Mouse (Mus musculus): ENCODE measurements around the gene Dbh. TPM values are rescaled to one million over a fixed set of nuclear protein-coding genes. Genes with fewer than 3 reads are reported as not detected.

Dbh gene
- polyA plus RNA-seq, 1 experiment: not detected

GRCm38 (mm10) chr2:27211966-27212893 is 47.2 kb downstream of the Dbh start:
- TF ChIP-seq CTCF (IDR thresholded peaks at IDR 0.05; ENCODE audit: low read depth, low read length) (no peak), POLR2A (IDR thresholded peaks at IDR 0.05; ENCODE audit: borderline replicate concordance, low read depth, low read length) (no peak)
- Histone ChIP-seq H3K4me1 (ENCODE audit: control insufficient read depth, insufficient read depth, low read length) (no peaks in the 10 kb centered on the region), H3K4me3 (ENCODE audit: insufficient read depth, low read length) (no peak overlapping the region), H3K27ac (ENCODE audit: insufficient read depth, low read depth, low read length) (no peak overlapping the region)

DNA sequence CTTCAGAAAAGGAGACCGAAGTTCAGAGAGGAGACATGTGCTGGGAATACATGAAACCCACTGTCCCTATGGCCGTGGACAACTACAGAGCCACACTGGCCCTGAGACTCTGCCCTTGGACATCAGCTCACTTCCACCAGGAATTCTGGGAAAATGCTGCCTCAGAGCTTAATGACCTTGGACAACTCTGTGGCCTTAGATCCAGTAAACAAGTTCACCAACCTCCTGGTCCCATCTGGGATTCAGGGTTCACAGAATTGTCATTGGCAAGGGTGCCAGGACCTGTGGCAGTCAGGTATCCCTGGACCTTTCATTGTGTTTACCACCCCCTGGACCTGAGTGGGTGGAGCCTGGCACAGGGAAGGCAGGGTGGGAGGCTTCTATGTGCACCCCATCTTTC is 50.5 kb downstream of the Dbh start:
- no peak for TF ChIP-seq POLR2A (IDR thresholded peaks at IDR 0.05; ENCODE audit: borderline replicate concordance, low read depth, low read length)
- TF ChIP-seq CTCF (IDR thresholded peaks at IDR 0.05; ENCODE audit: low read depth, low read length): no peak
- no peak overlapping the region for H3K27ac ChIP-seq (ENCODE audit: insufficient read depth, low read depth, low read length)
- no peaks in the 10 kb centered on the region for H3K4me1 ChIP-seq (ENCODE audit: control insufficient read depth, insufficient read depth, low read length)
- no peak overlapping the region for H3K4me3 ChIP-seq (ENCODE audit: insufficient read depth, low read length)

DNA sequence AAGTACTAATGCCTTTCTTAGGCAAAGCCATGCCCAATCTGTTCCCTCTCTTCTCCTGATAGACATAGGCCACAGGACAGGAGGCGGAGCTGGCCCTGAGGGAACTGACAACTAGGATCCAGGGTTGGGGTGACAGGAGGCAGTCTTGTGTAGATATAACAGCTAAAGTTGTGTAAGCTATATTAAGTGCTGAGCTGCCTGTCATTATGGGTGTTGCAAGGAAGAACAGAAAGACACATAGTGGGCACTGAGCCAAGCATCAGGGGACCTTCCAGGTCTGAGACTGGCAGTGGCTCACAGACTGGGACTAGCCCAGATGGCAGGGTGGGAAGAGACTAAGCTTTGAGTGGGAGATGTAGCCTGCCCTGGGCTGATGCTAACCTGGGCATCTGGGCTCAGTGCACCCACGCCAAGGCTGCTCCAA is 53.1 kb downstream of the Dbh start:
- Histone ChIP-seq H3K4me1 (ENCODE audit: control insufficient read depth, insufficient read depth, low read length) (no peaks in the 10 kb centered on the region), H3K4me3 (ENCODE audit: insufficient read depth, low read length) (no peak overlapping the region), H3K27ac (ENCODE audit: insufficient read depth, low read depth, low read length) (no peak overlapping the region)
- TF ChIP-seq POLR2A (IDR thresholded peaks at IDR 0.05; ENCODE audit: borderline replicate concordance, low read depth, low read length): no peak
- TF ChIP-seq CTCF (IDR thresholded peaks at IDR 0.05; ENCODE audit: low read depth, low read length): no peak

DNA sequence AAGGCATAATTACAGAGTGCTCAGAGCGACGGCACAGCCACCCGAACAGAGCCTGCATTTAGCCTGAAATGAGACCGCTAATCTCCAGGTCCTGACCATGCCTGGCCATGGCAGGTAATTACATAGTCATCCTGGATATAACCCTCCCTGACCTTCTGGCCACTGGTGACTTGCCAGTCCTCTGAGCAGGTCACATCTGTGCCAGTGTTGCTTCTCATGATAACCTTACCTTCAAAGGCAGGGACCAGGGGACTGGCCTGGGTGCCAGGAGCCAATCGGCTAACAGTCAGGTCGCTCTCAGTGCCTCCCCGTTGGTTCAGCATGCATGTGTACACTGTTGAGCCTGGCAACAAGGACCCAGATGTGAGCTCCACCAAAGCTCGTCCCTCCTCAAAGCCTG is 53.5 kb downstream of the Dbh start:
- TF ChIP-seq CTCF (IDR thresholded peaks at IDR 0.05; ENCODE audit: low read depth, low read length) (no peak), POLR2A (IDR thresholded peaks at IDR 0.05; ENCODE audit: borderline replicate concordance, low read depth, low read length) (no peak)
- Histone ChIP-seq H3K27ac (ENCODE audit: insufficient read depth, low read depth, low read length) (no peak overlapping the region), H3K4me3 (ENCODE audit: insufficient read depth, low read length) (no peak overlapping the region), H3K4me1 (ENCODE audit: control insufficient read depth, insufficient read depth, low read length) (no peaks in the 10 kb centered on the region)

- Histone ChIP-seq H3K4me3 (ENCODE audit: insufficient read depth, low read length) (no peak overlapping the region), H3K27ac (ENCODE audit: insufficient read depth, low read depth, low read length) (no peak overlapping the region), H3K4me1 (ENCODE audit: control insufficient read depth, insufficient read depth, low read length) (no peaks in the 10 kb centered on the region)
- TF ChIP-seq CTCF (IDR thresholded peaks at IDR 0.05; ENCODE audit: low read depth, low read length) (no peak), POLR2A (IDR thresholded peaks at IDR 0.05; ENCODE audit: borderline replicate concordance, low read depth, low read length) (no peak)
These were observed 58.0 kb downstream of the Dbh start for GRCm38 (mm10) chr2:27223012-27223421.

DNA sequence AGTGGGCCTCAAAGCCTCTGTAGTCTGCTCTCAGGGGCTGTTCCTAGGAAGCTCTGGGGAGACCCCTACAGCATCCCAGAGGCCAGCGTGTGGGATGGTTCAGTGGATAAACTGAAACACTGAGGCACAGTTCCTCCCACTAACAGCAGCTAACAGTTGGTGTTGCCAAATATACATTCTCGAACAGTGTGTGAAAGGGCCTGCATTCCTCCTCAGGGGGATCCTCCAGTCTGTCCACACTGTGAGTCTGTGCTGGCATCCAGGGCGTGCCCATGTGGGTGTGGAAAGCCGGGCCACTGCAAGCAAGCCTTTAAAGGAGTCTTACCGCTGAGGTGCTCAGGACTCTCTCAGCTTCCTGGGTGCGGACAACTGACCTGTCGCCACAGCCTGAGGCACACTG is 61.5 kb downstream of the Dbh start:
- H3K4me1 ChIP-seq (ENCODE audit: control insufficient read depth, insufficient read depth, low read length): peaks cover 2% of the 10 kb centered on the region
- H3K27ac ChIP-seq (ENCODE audit: insufficient read depth, low read depth, low read length): no peak overlapping the region
- no peak overlapping the region for H3K4me3 ChIP-seq (ENCODE audit: insufficient read depth, low read length)
- no peak for TF ChIP-seq CTCF (IDR thresholded peaks at IDR 0.05; ENCODE audit: low read depth, low read length)
- no peak for TF ChIP-seq POLR2A (IDR thresholded peaks at IDR 0.05; ENCODE audit: borderline replicate concordance, low read depth, low read length)

DNA sequence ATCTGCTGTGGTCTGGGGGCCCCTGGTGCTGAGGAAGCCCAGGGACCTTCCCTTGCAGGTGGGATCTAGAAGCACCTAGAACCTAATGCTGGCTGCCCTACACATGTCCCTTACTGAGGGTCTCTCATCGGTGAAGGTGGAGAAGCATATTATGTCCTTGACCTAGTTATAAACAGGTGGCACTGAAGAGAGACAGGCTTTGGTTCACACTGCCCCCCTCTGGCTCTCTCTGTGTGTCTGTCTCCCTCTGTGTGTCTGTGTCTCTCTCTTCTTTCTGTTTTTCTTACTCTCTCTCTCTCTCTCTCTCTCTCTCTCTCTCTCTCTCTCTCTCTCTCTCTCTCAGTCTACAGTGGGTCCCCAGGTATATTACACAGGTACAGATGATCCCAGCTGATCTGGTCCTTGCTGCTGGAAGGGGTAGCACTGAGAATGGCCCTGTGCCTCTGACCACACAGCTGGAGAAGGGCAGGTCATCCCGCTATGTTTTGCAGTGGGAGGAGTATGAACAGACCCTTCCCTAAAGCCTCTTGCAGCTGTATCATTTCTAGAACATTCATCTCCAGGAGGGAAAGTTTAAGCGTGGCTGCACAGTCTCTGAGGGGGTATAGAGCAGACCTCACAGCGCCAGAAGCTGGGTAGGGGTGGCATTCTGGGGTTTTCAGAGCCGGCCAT is 63.9 kb downstream of the Dbh start:
- Histone ChIP-seq H3K4me3 (ENCODE audit: insufficient read depth, low read length) (no peak overlapping the region), H3K27ac (ENCODE audit: insufficient read depth, low read depth, low read length) (no peak overlapping the region), H3K4me1 (ENCODE audit: control insufficient read depth, insufficient read depth, low read length) (peaks cover 17% of the 10 kb centered on the region)
- TF ChIP-seq CTCF (IDR thresholded peaks at IDR 0.05; ENCODE audit: low read depth, low read length) (no peak), POLR2A (IDR thresholded peaks at IDR 0.05; ENCODE audit: borderline replicate concordance, low read depth, low read length) (no peak)

- Histone ChIP-seq H3K4me1 (ENCODE audit: control insufficient read depth, insufficient read depth, low read length) (peaks cover 17% of the 10 kb centered on the region), H3K4me3 (ENCODE audit: insufficient read depth, low read length) (no peak overlapping the region), H3K27ac (ENCODE audit: insufficient read depth, low read depth, low read length) (no peak overlapping the region)
- TF ChIP-seq POLR2A (IDR thresholded peaks at IDR 0.05; ENCODE audit: borderline replicate concordance, low read depth, low read length): no peak
- TF ChIP-seq CTCF (IDR thresholded peaks at IDR 0.05; ENCODE audit: low read depth, low read length): no peak
These were observed 64.6 kb downstream of the Dbh start for GRCm38 (mm10) chr2:27229481-27230105.

GRCm38 (mm10) chr2:27232376-27232775 is 67.3 kb downstream of the Dbh start:
- Histone ChIP-seq H3K27ac (ENCODE audit: insufficient read depth, low read depth, low read length) (peak overlapping the region; percentile 24), H3K4me1 (ENCODE audit: control insufficient read depth, insufficient read depth, low read length) (peaks cover 17% of the 10 kb centered on the region), H3K4me3 (ENCODE audit: insufficient read depth, low read length) (no peak overlapping the region)
- no peak for TF ChIP-seq POLR2A (IDR thresholded peaks at IDR 0.05; ENCODE audit: borderline replicate concordance, low read depth, low read length)
- no peak for TF ChIP-seq CTCF (IDR thresholded peaks at IDR 0.05; ENCODE audit: low read depth, low read length)

Other genes with a start within 250 kb of the Dbh start
- 38.4 and 46.6 TPM in 2 replicates for gene Surf2, start 248.9 kb upstream of the Dbh start, polyA plus RNA-seq (2012; ENCODE audit: insufficient read depth, insufficient read length, missing spikeins)
- 91.1 and 97.9 TPM in 2 replicates for gene Surf1, start 248.7 kb upstream of the Dbh start, polyA plus RNA-seq (2012; ENCODE audit: insufficient read depth, insufficient read length, missing spikeins)
- 144 and 151 TPM in 2 replicates for gene Surf4, start 231.3 kb upstream of the Dbh start, polyA plus RNA-seq (2012; ENCODE audit: insufficient read depth, insufficient read length, missing spikeins)
- 2.5 TPM in 2 replicates for gene Stkld1, start 231.2 kb upstream of the Dbh start, polyA plus RNA-seq (2012; ENCODE audit: insufficient read depth, insufficient read length, missing spikeins)
- 57.9 and 62.1 TPM in 2 replicates for gene Rexo4, start 200.8 kb upstream of the Dbh start, polyA plus RNA-seq (2012; ENCODE audit: insufficient read depth, insufficient read length, missing spikeins)
- gene Adamts13, start 191.8 kb upstream of the Dbh start, polyA plus RNA-seq (2012; ENCODE audit: insufficient read depth, insufficient read length, missing spikeins): 0.16 TPM in 1 of 2 replicates, not detected in the other
- 20.1 and 24.2 TPM in 2 replicates for gene Cacfd1, start 155.3 kb upstream of the Dbh start, polyA plus RNA-seq (2012; ENCODE audit: insufficient read depth, insufficient read length, missing spikeins)
- 24.5 and 26.9 TPM in 2 replicates for gene Slc2a6, start 137.2 kb upstream of the Dbh start, polyA plus RNA-seq (2012; ENCODE audit: insufficient read depth, insufficient read length, missing spikeins)
- not detected in 2 replicates for gene Mymk, start 93.1 kb upstream of the Dbh start, polyA plus RNA-seq (2012; ENCODE audit: insufficient read depth, insufficient read length, missing spikeins)
- not detected in 2 replicates for gene Adamtsl2, start 85.9 kb upstream of the Dbh start, polyA plus RNA-seq (2012; ENCODE audit: insufficient read depth, insufficient read length, missing spikeins)
- gene Fam163b, start 22.7 kb upstream of the Dbh start, polyA plus RNA-seq (2012; ENCODE audit: insufficient read depth, insufficient read length, missing spikeins): not detected in 2 replicates
- gene Sardh, start 83.1 kb downstream of the Dbh start, polyA plus RNA-seq (2012; ENCODE audit: insufficient read depth, insufficient read length, missing spikeins): not detected in 2 replicates